Mouse (Mus musculus): ENCODE measurements around the gene Bag5. TPM values are rescaled to one million over a fixed set of nuclear protein-coding genes. Genes with fewer than 3 reads are reported as not detected.
"Not testable (repeated sequence)": the region's sequence is repeated elsewhere in the genome, so short reads cannot be mapped to it uniquely, and the experiment has no call there.

The Bag5 gene
- total and polyA plus RNA-seq, 2 experiments = 6.7 to 9.5 TPM

DNA sequence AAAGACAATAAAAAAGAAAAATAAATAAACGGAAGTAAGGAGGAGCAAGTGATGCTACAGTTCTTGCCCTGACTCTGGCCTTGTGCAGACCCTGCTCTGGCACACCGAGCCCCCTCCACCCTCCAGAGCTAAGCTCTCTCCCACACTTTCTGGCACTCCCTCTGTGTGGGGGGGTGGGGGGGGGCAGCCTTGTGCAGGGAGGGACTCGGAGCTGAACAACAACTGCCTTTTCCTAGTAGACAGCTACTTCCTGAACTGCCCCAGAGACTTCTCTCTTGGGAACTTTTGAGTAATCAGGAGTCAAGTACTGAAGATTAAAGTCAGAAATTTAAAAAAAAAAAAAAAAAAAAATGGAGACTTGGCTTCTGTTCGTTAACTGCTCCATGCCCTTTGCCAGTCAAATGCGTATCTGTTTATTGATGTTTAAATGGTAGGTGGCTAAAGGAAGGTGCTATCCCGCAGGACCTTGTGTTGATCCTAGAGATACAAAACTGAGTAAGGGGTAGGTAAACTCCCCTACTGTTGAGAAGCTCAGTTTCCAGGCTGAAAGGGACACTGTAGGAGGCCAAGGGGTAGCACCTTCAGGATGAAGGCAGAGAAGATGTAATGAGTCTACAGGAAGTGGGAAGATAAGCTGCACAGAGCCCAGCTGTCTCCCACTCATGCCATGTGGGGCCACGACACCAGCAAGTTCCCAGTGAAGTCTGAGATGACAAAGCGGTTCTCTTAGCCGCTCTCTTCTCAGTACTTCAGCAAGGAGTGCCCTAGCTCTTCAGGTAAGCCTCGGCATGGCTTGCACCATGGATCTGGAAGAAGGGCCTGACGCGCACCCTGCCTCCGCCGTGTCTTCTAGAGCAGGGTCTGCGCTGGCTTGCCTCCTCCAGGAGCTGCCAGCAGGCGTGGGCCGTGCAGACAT, 49.6 kb downstream of the Bag5 start:
- TF ChIP-seq POLR2A (IDR thresholded peaks at IDR 0.05; ENCODE audit: extremely low read depth, insufficient read depth, low read length) (no peak), CTCF (IDR thresholded peaks at IDR 0.05; ENCODE audit: low read depth, low read length) (no peak)
- no peak for DNase-seq (ENCODE audit: extremely low read depth, low read depth, low spot score)
- Histone ChIP-seq H3K27me3 (ENCODE audit: control insufficient read depth, insufficient read depth, low read length) (no peaks in the 10 kb centered on the region), H3K4me3 (ENCODE audit: insufficient read depth, low read depth, low read length) (no peak overlapping the region), H3K79me2 (ENCODE audit: control insufficient read depth, insufficient read depth, low read length) (no peaks in the 10 kb centered on the region), H3K27ac (replicated peaks; ENCODE audit: insufficient read depth, low read depth, low read length) (no peak overlapping the region), H3K9ac (ENCODE audit: low read depth, low read length) (no peak overlapping the region), H3K4me1 (ENCODE audit: control insufficient read depth, insufficient read depth, low read length) (peaks cover under 1% of the 10 kb centered on the region), H3K36me3 (ENCODE audit: control insufficient read depth, insufficient read depth, low read length) (no peaks in the 10 kb centered on the region)
- WGBS = 76% methylated on average over 17 of the region's 17 CpGs

GRCm38 (mm10) chr12:111661554-111661953, 51.5 kb downstream of the Bag5 start:
- not testable (repeated sequence) for H3K4me3 ChIP-seq (ENCODE audit: insufficient read depth, low read depth, low read length); DNase-seq (ENCODE audit: extremely low read depth, low read depth, low spot score)
- 98% methylated on average over 11 of the region's 11 CpGs for WGBS

GRCm38 (mm10) chr12:111660628-111661027, 52.4 kb downstream of the Bag5 start:
- H3K27ac ChIP-seq (replicated peaks; ENCODE audit: insufficient read depth, low read depth, low read length) = no peak overlapping the region
- H3K4me3 ChIP-seq (ENCODE audit: insufficient read depth, low read depth, low read length) = no peak overlapping the region
- no peaks in the 10 kb centered on the region for H3K4me1 ChIP-seq (ENCODE audit: control insufficient read depth, insufficient read depth, low read length)
- WGBS = 100% methylated on average over 1 of the region's 1 CpGs
- H3K9ac ChIP-seq (ENCODE audit: low read depth, low read length) = no peak overlapping the region
- H3K27me3 ChIP-seq (ENCODE audit: control insufficient read depth, insufficient read depth, low read length) = no peaks in the 10 kb centered on the region
- no peaks in the 10 kb centered on the region for H3K79me2 ChIP-seq (ENCODE audit: control insufficient read depth, insufficient read depth, low read length)
- no peak for TF ChIP-seq POLR2A (IDR thresholded peaks at IDR 0.05; ENCODE audit: extremely low read depth, insufficient read depth, low read length)
- no peak for TF ChIP-seq CTCF (IDR thresholded peaks at IDR 0.05; ENCODE audit: low read depth, low read length)
- peaks cover 8% of the 10 kb centered on the region for H3K36me3 ChIP-seq (ENCODE audit: control insufficient read depth, insufficient read depth, low read length)
- no peak for DNase-seq (ENCODE audit: extremely low read depth, low read depth, low spot score)

More at GRCm38 (mm10) chr12:111661554-111661953, 51.5 kb downstream of the Bag5 start:
- not testable (repeated sequence) for H3K36me3 ChIP-seq (ENCODE audit: control insufficient read depth, insufficient read depth, low read length); H3K4me1 ChIP-seq (ENCODE audit: control insufficient read depth, insufficient read depth, low read length); H3K9ac ChIP-seq (ENCODE audit: low read depth, low read length); H3K27me3 ChIP-seq (ENCODE audit: control insufficient read depth, insufficient read depth, low read length); H3K27ac ChIP-seq (replicated peaks; ENCODE audit: insufficient read depth, low read depth, low read length); H3K79me2 ChIP-seq (ENCODE audit: control insufficient read depth, insufficient read depth, low read length)

Other genes starting within 250 kb of the Bag5 start
- not detected in 2 replicates for gene Gm266, start 227.4 kb downstream of the Bag5 start, total RNA-seq (2014; rRNA removed)
- not detected in 2 replicates for gene Gm266, start 227.4 kb downstream of the Bag5 start, polyA plus RNA-seq (2012; rRNA removed)
- 94.2 and 121 TPM in 2 replicates for gene Eif5, start 175.2 kb downstream of the Bag5 start, total RNA-seq (2014; rRNA removed)
- 93.7 and 96.3 TPM in 2 replicates for gene Eif5, start 175.2 kb downstream of the Bag5 start, polyA plus RNA-seq (2012; rRNA removed)
- gene Mark3, start 138.7 kb downstream of the Bag5 start, total RNA-seq (2014; rRNA removed) = 26.4 and 30.9 TPM in 2 replicates
- 14.3 and 15.9 TPM in 2 replicates for gene Mark3, start 138.7 kb downstream of the Bag5 start, polyA plus RNA-seq (2012; rRNA removed)
- 9.7 and 9.9 TPM in 2 replicates for gene Ckb, start 40.9 kb downstream of the Bag5 start, total RNA-seq (2014; rRNA removed)
- gene Ckb, start 40.9 kb downstream of the Bag5 start, polyA plus RNA-seq (2012; rRNA removed) = 15.3 and 17.8 TPM in 2 replicates
- gene Trmt61a, start 35.2 kb downstream of the Bag5 start, total RNA-seq (2014; rRNA removed) = 2.3 and 5.3 TPM in 2 replicates
- gene Trmt61a, start 35.2 kb downstream of the Bag5 start, polyA plus RNA-seq (2012; rRNA removed) = 17.9 and 33.1 TPM in 2 replicates
- gene Apopt1, start within 50 bp of the Bag5 start, total RNA-seq (2014; rRNA removed) = 21.3 and 24.3 TPM in 2 replicates
- gene Apopt1, start within 50 bp of the Bag5 start, polyA plus RNA-seq (2012; rRNA removed) = 58.2 and 78.4 TPM in 2 replicates
- 15.3 and 18.8 TPM in 2 replicates for gene Klc1, start 45.6 kb upstream of the Bag5 start, total RNA-seq (2014; rRNA removed)
- 11.7 and 17.4 TPM in 2 replicates for gene Klc1, start 45.6 kb upstream of the Bag5 start, polyA plus RNA-seq (2012; rRNA removed)
- 1.1 and 2.6 TPM in 2 replicates for gene Xrcc3, start 100.6 kb upstream of the Bag5 start, total RNA-seq (2014; rRNA removed)
- gene Xrcc3, start 100.6 kb upstream of the Bag5 start, polyA plus RNA-seq (2012; rRNA removed) = 4.4 and 4.6 TPM in 2 replicates
- 63.3 and 75.6 TPM in 2 replicates for gene Zfyve21, start 100.9 kb upstream of the Bag5 start, total RNA-seq (2014; rRNA removed)
- 65.5 and 72.8 TPM in 2 replicates for gene Zfyve21, start 100.9 kb upstream of the Bag5 start, polyA plus RNA-seq (2012; rRNA removed)
- gene Ppp1r13b, start 194.9 kb upstream of the Bag5 start, total RNA-seq (2014; rRNA removed) = 2.9 and 4.2 TPM in 2 replicates
- gene Ppp1r13b, start 194.9 kb upstream of the Bag5 start, polyA plus RNA-seq (2012; rRNA removed) = 4.5 and 5.4 TPM in 2 replicates